Mouse (Mus musculus) lung, postnatal 10 days (tissue): Measurements from ENCODE around the gene Khsrp.

Source experiments
- DNase-seq: peaks from one replicate; pipeline ENCODE4 v3.0.0; 2021

The Khsrp gene

DNA sequence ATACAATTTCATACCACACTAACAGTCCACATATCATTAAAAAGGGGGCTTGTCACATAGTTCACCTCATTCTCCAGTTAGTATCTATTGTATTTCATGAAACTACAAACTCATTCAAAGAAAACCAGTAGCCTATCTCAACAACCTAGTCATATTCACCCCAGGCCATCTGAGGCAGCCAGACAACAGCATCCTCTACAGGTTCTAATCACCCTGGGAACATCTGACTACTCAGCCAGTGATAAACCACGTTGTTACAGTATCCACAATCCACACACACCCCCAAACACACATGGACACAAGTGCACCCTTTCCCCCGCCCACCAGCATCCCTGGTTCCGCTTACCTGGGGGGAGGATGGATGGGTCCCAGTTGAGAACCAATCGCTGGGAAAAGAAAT is 3.9 kb downstream of the Khsrp start:
- no peak for DNase-seq

DNA sequence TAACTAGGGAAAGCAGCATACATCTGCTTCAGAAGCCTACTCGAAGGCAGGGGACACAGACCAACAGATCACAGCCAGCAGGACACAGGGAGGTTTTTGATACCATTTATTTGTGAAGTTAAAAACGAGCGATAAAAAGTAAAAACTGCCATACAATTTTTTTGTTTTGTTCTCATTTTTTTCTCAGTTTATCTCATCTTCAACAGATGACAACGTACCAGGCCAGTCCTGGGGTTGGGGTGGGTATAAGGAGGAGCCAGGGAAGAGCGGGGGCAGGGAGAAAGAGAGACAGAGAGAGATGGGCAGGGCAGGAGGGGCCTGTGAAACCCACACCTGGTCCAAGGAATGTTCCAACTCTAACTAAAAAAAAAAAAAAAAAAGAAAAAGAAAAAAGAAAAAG is 10.4 kb downstream of the Khsrp start:
- DNase-seq: no peak

DNA sequence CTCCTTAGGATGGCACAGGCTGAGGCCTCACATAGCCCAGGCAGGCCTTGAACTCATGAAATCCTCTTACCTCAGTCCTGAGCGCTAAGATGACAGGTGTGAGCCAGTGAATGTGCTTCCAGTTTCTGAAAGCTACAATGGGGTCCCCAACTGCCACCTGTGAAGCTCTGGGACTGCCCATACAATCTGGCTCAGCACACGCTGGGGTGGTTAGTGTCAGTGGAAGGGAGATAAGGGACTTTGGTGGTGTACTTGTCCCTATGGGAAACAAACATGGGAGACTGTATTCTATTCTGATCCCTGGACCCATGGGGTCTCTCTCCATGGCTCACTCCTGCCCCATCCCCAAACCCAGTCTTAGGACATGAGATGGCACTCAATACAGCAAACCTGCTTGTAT is 11.6 kb downstream of the Khsrp start:
- no peak for DNase-seq

DNA sequence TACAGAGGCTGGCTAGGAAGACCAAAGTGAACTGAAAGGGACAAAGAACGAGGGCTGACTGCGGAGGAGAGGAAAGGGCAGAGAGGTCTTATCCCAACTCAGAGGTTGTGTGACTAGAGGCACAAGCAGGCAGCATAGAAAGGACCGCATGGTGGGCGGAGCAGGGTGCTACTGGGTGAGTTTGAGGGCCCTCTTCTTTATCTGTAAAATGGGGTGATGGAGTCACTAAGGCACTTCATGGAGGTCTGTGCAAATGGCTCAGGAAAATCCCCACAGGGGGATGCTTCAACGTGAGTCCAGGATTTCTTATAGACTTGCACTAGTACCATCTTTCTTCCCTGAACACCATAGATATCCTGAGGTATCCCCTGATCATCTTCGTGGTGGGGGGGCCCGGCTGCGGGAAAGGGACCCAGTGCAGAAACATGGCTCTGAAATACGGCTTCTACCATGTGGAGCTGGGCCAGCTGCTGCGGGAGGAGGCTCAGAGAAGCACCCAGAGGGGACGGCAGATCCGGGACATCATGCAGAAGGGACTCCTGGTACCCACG is 19.0 kb downstream of the Khsrp start:
- DNase-seq: no peak

DNA sequence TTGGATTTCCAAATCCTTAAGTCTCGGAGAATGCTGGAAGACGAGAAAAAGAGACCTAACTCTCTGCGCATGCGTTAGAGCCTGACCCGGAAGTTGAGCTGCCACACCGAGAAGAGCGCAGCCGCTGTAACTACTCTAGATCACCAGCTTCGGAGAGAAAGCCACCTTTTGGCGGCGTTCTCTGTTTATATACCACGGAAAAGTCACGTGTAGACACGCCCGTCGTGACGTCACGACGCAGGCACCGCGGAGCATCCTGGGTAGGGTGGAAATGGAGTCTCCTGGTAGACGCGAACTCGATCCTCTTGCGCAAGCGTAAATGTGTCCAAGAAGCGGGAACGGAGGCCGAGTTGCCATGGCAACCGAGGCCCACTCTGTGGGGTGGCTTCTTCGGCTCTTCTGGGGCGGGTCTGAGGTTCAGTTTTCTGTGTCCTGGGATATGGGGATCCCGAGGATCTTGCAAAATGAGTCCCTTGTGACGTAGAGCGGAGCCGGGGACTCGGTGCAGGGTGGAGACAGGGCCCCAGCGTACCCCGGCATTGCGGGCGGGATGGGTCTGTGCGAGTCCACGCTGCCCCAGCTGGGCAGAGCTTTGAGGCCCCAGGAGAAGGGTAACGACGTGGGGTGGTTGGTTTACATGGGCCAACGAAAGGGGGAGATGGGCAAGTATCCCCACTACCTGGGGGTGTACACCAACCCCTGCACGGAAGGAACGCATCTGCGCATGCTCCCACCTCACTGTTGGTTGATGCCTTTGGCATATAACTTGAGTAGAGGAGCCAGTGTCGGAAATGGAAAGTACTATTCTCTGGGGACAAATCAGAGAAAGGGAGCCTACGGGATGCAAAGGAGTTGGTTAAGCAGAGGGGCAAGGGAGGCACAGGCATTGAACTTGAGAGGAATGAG is 19.8 kb downstream of the Khsrp start, which contains the start of the genes Gtf2f1 and Gm17949:
TSS of gene Gtf2f1 (minus strand) at position 53 of the 906 bp plus-strand sequence.
TSS of gene Gm17949 (plus strand) at position 234 of the 906 bp plus-strand sequence.
- DNase-seq: peak; percentile 96

DNA sequence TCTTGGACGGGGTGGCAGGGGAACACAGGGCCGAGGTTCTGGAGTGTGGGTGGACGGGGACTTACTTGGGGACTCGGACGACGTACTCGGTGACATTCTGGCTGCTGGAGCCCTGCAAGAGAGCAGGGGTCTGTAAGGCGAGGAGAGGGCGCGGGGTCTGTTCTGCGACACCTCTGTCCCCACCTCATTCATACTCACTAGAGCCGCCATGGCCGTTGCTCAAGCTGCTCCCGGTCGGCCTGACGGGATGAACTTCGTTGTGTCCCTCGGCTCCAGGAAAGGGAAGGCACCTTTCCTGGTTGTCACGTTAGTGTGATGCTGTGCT is 20.4 kb downstream of the Khsrp start:
- DNase-seq: no peak

DNA sequence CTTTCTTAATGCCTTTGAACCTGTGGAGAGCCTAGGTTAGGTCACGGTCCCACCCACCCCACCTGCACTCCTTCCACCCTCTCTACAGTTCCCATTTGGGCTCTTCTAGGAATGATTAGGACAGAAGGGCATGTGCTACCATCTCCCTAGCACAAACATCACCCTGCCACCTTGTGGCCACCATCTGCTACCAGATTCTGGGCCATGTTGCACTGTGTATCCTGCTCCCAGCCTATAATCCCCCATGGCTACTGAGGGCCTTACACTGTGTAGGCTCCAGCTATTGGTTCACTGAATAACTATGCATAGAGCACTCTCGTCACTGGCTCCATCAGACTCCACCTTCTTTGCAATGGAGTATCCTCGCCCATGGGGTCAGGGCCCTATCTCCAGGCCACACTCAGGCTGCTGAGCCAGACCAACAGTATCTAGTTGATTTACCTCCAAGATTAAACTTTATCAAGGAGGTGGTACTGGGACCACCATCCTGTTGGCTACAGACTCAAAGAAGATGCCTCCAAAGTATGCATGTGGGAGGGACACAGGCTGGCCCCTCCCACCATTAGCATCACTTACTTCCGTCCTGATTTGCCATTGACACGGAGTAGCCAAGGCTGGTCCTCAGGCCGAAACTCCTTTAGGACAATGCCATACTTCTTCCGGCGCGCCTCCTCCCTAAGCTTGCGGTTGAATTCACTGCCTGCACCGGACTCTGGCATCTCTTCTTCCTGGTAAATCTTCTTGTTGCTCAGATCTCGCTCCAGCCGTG is 24.0 kb downstream of the Khsrp start:
- DNase-seq: no peak

DNA sequence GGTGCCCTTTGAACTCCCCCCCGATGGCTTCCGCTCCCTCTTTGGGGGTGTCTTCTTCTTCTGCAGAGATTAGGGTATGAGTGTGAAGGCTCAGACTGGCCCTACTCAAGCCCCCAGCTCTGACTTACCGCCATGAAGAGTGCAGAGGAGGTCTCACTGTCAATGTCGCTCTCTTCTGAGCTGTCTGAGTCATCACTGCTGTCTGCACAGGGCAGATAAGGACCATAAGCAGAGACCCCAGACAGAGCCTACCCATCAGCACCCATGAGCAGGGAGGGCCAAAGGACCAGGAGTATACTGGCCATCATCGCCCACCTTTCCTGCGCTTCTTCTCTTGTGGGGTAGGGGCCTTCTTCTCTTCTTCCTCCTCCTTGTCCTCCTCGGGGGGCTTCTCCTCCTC is 27.3 kb downstream of the Khsrp start:
- DNase-seq: no peak

DNA sequence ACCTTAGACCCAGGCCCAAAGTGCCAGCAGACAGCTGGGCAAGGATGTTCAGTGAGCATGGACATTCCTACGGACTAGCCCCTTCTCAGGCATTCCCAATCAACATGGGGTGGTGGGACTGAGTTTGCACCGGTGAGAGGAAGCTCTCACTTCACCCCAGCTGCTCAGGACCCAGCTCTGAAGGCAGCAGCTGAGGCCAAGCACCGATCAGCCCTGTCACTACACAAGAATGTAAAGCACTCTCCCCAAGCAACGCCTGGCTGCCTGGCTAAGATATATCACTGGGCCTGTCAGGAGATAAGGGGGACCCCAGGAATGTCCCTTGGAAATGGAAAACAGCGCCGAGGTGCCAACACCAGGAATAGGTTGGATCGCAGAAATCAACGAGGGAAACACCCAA is 30.1 kb downstream of the Khsrp start:
- no peak for DNase-seq

DNA sequence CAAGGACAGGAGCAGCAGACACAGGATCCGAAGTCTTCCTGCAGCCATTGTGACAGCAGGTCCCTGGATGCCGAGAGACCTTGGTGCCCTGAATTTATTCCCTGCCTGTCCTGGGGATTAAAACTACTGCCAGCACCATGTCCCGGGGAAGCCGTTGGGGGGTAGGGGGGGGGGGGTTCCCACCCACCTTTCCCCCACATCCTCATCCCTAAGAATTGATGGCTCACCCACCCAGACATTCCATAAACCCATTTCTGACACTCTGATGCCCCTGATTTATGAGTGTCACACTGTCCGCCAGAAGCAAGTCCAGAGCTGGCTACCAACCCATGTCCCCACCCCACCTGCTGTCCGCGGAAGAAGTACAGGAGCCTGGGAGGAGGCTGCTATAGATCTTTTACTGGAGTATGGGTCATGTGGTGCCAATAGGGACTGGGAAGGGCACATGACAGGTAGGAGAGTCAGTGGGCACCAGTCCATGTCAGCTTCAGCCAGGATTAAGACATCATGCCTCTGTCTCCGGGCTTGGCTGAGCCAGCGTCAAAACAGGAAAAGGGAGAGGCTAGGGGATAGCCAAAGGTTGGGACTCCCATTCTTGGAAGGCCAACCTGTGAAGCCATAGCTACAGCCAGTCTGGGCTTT is 31.2 kb downstream of the Khsrp start, which contains the start of gene Pspn:
TSS of gene Pspn (minus strand) at position 51 of the 642 bp plus-strand sequence.
- no peak for DNase-seq

DNA sequence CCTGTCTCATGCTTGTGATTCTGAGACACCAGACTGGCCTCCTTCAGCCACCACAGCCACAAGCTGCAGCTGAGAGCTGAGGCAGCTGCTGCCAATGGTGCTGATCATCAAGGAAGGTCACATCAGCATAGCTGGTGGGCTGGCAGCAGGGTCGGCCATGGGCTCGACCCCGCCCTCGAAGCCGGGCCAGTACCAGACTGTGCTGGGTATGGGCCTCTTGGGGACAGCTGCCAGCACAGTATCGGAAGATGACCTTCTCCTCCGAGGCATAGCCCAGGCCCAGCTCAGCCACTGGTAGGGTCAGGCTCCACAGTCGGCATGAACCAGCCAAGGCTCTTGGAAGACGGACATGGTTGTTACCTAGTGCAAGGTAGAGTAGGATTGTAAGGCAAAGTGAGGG is 31.9 kb downstream of the Khsrp start:
- no peak for DNase-seq

DNA sequence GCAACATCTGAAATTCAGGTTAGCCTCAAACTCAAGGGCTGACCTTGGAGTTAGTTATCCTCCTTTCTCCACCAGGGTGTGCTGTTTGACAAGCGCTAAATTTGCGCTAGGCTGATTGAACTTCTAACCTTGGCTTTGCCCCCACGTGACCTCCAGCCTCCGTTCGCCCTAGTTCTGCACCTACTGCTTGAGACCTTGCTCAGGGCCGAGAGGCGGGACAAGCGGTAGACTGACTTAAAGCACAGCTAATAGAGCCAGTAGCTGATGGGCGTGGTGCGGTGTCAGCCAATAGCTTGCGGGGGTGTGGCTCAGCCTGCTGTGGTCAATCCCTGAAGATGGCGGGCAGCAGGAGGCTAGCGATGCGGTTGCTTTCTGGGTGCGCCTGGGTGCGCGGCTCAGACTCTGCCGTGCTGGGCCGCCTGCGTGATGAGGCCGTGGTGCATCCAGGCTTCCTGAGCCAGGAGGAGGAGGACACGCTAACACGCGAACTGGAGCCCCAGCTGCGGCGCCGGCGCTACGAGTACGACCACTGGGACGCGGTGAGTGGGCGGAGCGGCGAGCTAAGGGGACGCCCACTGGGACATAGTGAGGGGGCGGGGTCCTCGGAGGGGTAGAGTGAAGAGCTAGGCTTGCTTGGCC is 34.2 kb downstream of the Khsrp start, which contains the start of gene Alkbh7:
TSS of gene Alkbh7 (plus strand) at position 311 of the 639 bp plus-strand sequence.
- DNase-seq: peak; percentile 99

DNA sequence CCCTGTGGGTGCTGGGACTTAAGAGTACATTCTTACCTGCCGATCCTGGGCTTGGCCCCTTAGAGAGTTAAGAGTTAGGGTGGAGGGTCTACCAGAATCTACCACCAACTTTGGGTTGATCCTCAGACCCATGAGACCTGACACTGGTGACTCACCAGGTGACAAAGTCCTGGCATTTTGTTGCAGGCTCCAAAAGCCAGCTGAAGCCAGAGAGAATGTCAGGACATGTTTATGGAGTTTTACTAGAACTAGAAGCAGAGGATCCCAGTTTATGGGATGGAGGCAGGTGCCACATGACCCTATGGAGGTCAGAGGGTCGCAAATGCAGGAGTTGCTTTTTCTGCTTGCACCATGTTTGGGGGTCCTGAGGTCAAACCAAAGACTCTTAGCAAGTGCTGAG is 34.8 kb downstream of the Khsrp start:
- DNase-seq: no peak

DNA sequence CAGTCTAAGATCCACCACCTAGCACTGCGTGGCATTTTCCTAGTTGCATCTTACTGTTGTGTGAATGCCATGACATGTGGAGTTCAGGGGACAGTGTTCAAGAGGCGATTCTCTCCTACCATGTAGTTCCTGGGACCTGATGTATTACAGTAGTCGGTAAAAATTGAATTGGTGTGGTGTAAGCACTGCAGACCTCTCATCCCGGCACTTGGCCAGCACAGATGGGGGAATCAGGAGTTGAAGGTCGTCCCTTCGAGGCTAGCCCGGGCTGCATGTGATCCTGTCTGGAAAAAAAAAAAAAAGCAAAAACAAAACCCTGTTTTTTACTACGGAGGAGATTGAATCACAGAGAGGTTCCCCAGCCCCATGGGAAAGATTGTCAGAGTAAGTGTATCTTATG is 36.3 kb downstream of the Khsrp start:
- DNase-seq: no peak

DNA sequence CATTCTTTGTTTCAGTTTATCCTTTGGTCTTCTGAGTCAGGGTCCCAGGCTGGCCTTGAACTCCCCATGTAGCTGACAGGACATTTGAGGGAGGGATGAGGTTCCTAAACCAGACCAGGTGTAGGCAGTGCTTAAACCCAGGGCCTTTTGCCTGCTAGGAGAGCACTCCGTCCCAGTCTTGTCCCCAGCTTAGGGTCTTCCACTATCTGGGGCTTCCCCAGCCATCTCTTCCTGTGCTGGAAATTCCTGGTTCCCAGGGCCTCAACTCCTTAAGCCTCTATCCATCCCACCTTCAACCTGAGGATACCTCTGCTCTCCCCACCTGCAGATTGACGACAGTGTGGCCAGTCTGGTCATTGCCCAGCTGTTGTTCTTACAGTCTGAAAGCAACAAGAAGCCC is 40.4 kb downstream of the Khsrp start:
- DNase-seq: no peak

DNA sequence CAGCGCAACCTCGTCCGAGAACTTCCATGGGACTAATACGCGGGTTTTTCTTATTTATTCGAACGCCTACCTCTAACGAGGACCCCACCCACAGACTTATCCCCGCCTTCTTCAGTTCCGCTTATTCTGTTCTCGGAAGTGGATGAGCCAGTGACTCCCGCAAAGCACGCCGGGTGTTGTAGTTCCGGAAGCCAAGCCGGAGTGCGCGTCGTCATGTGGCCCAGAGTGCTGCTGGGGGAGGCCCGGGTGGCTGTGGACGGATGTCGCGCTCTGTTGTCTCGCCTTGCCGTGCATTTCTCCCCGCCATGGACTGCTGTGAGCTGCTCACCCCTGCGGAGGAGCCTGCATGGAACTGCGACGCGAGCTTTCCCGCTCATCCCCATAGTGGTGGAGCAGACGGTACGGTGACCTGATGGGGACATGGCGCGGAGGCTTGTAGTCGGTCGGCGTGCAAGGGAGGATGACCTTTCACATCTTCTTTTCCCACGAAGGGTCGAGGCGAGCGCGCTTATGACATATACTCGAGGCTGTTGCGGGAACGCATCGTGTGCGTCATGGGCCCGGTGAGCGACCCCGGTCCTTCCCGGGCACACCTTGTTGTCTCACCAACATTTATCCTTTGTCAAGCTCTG is 41.1 kb downstream of the Khsrp start, which contains the start of gene Clpp:
TSS of gene Clpp (plus strand) at position 191 of the 632 bp plus-strand sequence.
- peak; percentile 98 for DNase-seq

DNA sequence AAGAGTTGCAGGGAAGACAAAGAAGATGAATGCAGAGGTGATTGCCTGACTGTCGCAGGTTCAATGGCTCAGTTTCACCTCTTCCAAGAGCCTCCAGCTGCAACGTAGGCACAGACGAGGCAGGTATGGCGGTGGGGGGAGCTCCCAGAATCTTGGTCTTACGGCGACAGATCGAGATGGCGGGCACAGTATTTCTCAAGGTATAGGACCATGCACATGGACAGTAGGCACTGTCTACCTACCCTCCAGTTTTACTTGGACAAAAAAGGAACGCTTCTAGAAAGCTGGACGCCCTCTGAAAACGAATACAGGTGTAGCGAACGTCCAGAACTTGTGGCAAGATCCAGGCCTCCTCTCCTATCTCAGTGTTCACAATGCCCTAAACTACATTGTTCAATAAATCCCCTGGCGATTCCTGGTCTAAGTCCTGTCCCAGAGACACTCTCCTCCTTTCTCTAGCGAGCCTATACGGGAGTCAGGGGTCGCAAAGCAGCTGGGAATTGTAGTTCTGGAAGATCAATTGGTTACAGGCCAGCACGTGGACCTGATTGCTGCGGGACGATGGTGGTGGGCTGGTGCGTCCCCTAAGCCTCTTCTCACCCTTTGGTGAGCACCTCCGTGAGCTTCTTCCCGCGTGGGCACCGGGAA is 41.7 kb downstream of the Khsrp start:
- peak; percentile 87 for DNase-seq

DNA sequence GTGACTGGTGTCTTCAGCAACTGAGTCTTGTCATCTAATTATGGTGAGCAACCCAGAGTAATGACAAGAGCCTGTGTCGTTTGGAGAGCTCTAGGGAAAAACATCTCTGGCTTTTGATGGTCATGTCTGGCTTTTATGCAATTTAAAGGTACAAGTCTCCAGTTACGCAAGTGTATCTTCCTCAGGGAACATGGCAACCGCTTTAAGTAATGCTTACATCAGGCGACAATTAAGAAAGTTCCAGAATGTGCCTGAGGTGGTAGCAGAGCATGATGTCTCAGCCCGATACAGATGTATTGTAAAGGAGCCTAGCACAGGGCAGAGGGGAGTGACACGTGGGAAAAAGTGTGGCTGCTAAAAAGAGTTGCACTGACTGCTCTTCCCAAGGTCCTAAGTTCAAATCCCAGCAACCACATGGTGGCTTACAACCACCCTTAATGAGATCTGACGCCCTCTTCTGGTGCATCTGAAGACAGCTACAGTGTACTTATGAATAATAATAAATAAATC is 42.3 kb downstream of the Khsrp start:
- no peak for DNase-seq

DNA sequence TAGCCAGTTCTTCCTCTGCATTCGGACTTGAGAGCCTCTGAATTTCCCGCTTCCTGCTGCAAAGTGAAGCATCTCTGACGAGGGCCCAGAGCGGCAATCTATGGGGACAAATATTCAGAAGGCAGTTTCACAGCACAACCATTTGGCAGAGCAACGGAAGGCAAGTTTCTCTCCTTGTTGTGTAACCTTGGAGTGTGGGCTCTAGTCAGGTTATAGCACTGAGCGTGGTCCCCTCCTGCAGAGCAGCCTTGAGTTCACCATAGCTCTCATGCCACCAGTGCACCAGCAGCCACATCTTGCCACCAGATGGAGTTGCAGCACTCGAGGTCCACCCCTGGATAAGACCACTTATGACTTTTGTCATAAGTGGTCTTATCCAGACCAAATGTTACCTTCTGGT is 42.9 kb downstream of the Khsrp start:
- no peak for DNase-seq

DNA sequence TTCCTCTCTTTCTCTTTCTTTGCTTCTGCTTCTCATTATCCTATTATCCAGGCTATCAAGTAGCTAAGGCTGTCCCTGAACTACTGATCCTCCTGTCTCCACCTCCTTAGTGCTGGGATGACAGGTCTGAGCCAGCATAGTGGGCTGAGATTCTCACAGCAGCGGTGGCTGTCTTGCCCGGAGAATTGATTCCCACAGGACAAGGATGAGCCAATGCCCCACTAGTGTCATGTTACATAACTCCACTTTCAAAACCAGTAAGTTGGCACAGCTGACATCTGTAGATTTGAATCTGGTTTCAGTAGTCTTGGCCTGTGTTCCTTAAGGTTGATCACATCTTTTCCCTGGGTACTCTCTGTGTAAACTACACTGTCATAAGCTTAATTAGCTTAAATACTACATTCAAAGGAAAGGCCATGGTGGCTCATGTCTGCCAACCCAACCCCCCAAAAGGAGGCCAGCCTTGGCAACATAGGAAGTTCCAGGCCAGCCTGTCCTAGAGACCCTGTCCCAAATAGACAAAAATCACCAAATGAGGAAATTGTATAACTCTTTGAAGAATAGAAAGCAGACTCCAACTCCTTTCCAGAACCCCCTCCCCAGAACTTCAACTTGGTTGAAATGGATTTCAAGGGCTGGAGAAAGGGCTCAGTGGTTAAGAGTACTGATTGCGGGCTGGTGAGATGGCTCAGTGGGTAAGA is 45.1 kb downstream of the Khsrp start:
- no peak for DNase-seq

DNA sequence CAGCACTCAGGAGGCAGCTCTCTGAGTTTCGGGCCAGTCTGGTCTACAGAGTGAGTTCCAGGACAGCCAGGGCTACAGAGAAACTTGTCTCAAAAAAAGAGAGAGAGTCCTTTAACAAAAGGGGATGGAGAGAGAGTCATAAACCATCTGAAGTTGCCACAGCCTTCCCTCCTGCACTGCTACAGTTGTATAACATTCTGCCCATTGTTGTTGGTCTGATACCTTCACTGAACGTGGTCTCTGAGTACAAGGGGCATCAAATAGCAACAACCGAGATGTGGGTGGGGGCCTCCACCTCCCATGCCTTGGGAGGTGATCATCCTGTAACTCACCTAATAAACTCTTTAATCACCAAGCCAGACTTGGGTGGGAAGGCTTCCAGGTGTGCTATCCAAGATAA is 45.7 kb downstream of the Khsrp start:
- DNase-seq: no peak
